ENCODE assay signal across 8 mouse cellular contexts in genomic region chr3:87982836-87983601, GRCm38 (mm10). TPM values are rescaled to one million over a fixed set of nuclear protein-coding genes. Genes with fewer than 3 reads are reported as not detected.
DNase-seq lines count a peak whose midpoint lies in the region; ATAC-seq and TF ChIP-seq lines count a peak whose summit lies in the region.

No protein-coding gene starts in this region.

- no peaks in the 10 kb centered on the region for H3K9me3 ChIP-seq in CH12.LX (replicated peaks; ENCODE audit: low read length)
- no peaks in the 10 kb centered on the region; the same call in 1 of the 2 replicates for H3K9me3 ChIP-seq in heart, embryonic 10.5 days
- no peaks in the 10 kb centered on the region for H3K9me3 ChIP-seq in kidney, embryonic 14.5 days (ENCODE audit: control insufficient read depth, low read length)

- H3K36me3 ChIP-seq in CH12.LX (replicated peaks in 1 of 2; ENCODE audit: control insufficient read depth in 1 of 2, insufficient read depth in 1 of 2, low read length in 1 of 2), result no peaks in the 10 kb centered on the region
- peaks cover 6% of the 10 kb centered on the region for H3K36me3 ChIP-seq in heart, embryonic 10.5 days
- H3K36me3 ChIP-seq in kidney, embryonic 14.5 days (ENCODE audit: control insufficient read depth, insufficient read depth, low read length), result peaks cover under 1% of the 10 kb centered on the region; the same call in 1 of the 2 replicates

- no peak for TF ChIP-seq CTCF in CH12.LX (conservative IDR thresholded peaks at IDR 0.05 in 1 of 2, IDR thresholded peaks at IDR 0.05 in 1 of 2; ENCODE audit: low read depth in 2 of 2, low read length in 2 of 2)
- no peak for TF ChIP-seq CTCF in cortical plate, adult 2 months (IDR thresholded peaks at IDR 0.05; ENCODE audit: extremely low read depth, insufficient read depth, low read length)

- no peaks in the 10 kb centered on the region for H3K79me2 ChIP-seq in CH12.LX (replicated peaks; ENCODE audit: control insufficient read depth, extremely low read depth, insufficient read depth, poor library complexity, severe bottlenecking)

- peaks cover 22 to 87% of the 10 kb centered on the region in 2 experiments for H3K4me1 ChIP-seq in CH12.LX (ENCODE audit: control insufficient read depth in 1 of 2, insufficient read depth in 2 of 2)
- H3K4me1 ChIP-seq in cortical plate, adult 2 months (ENCODE audit: control insufficient read depth, insufficient read depth, low read length), result no peaks in the 10 kb centered on the region
- peaks cover 100% of the 10 kb centered on the region for H3K4me1 ChIP-seq in heart, embryonic 10.5 days
- H3K4me1 ChIP-seq in kidney, embryonic 14.5 days (ENCODE audit: control insufficient read depth, insufficient read depth, low read length), result peaks cover 79% of the 10 kb centered on the region

- TF ChIP-seq EP300 in CH12.LX (IDR thresholded peaks at IDR 0.05; ENCODE audit: low read length), result no peak

- TF ChIP-seq POLR2A in CH12.LX (IDR thresholded peaks at IDR 0.05; ENCODE audit: low read depth, low read length), result no peak
- no peak for TF ChIP-seq POLR2A in cortical plate, adult 2 months (IDR thresholded peaks at IDR 0.05; ENCODE audit: extremely low read depth, insufficient read depth, low read length)

- in situ Hi-C loops in CH12.LX (cut with MboI; ENCODE audit: low pct_ligation_motif_present, low pct_unique_long_range_greater_than_20kb, low sequenced_read_pairs), result no loop called here

- H3K9ac ChIP-seq in CH12.LX (ENCODE audit: insufficient read depth, low read depth), result peak overlapping the region; percentile 18
- peak overlapping the region; percentile 54 for H3K9ac ChIP-seq in kidney, embryonic 14.5 days (ENCODE audit: low read depth, low read length)

- H3K27ac ChIP-seq in CH12.LX (ENCODE audit: insufficient read depth, low read depth), result no peak overlapping the region
- H3K27ac ChIP-seq in cortical plate, adult 2 months (ENCODE audit: insufficient read depth, low read length), result peak overlapping the region; percentile 80; the same call in 1 of the 2 replicates
- peak overlapping the region; percentile 93 for H3K27ac ChIP-seq in heart, embryonic 10.5 days
- peak overlapping the region; percentile 95 for H3K27ac ChIP-seq in kidney, embryonic 14.5 days (ENCODE audit: low read depth, low read length)

- DNase-seq in CH12.LX (ENCODE audit: extremely low read depth), result peak; percentile 57
- DNase-seq in heart, embryonic 10.5 days (ENCODE audit: low spot score), result no peak
- DNase-seq in lung, postnatal 10 days, result peak; percentile 90
- DNase-seq in yolk sac, embryonic 10.5 days (ENCODE audit: low spot score), result peak; percentile 41
- DNase-seq in cerebellum, adult 11 months, result no peak
- no peak for DNase-seq in right cerebral cortex, postnatal 4 days

- H3K4me2 ChIP-seq in CH12.LX (ENCODE audit: insufficient read depth, low read depth, poor library complexity, severe bottlenecking), result peak overlapping the region; percentile 35; the same call in 1 of the 2 replicates
- H3K4me2 ChIP-seq in kidney, embryonic 14.5 days (replicated peaks; ENCODE audit: low read depth, low read length), result peak overlapping the region; percentile 32

- peaks cover 14% of the 10 kb centered on the region for H3K27me3 ChIP-seq in CH12.LX (replicated peaks)
- H3K27me3 ChIP-seq in heart, embryonic 10.5 days (ENCODE audit: insufficient read depth, poor library complexity, severe bottlenecking), result no peaks in the 10 kb centered on the region
- H3K27me3 ChIP-seq in kidney, embryonic 14.5 days (ENCODE audit: control insufficient read depth, insufficient read depth, low read length), result no peaks in the 10 kb centered on the region

- no peak for TF ChIP-seq RAD21 in CH12.LX (IDR thresholded peaks at IDR 0.05; ENCODE audit: low read depth, low read length)

- H3K4me3 ChIP-seq in CH12.LX (replicated peaks in 1 of 3; ENCODE audit: low read depth in 2 of 3, low read length in 2 of 3, poor library complexity in 1 of 3), result peak overlapping the region in 1 of 3 experiments; percentile 25
- H3K4me3 ChIP-seq in cortical plate, adult 2 months (ENCODE audit: insufficient read depth, low read length), result no peak overlapping the region
- H3K4me3 ChIP-seq in heart, embryonic 10.5 days, result peak overlapping the region; percentile 44
- 0 out of 2 replicates have a peak overlapping the region, but pooled peaks have one; percentile 10 for H3K4me3 ChIP-seq in kidney, embryonic 14.5 days (ENCODE audit: low read length)

- peak; percentile 51 for ATAC-seq in kidney, embryonic 14.5 days (ENCODE audit: low FRiP score, low TSS enrichment)

- WGBS in heart, embryonic 10.5 days, result 6% methylated on average over 13 of the region's 13 CpGs
- WGBS in kidney, embryonic 14.5 days, result 5% methylated on average over 13 of the region's 13 CpGs

- dilution Hi-C loops in CH12.LX (cut with MboI; ENCODE audit: extremely low pct_ligation_motif_present, extremely low pct_unique_long_range_greater_than_20kb, low sequenced_read_pairs), result no loop called here

TF ChIP-seq in CH12.LX, 34 proteins besides CTCF, POLR2A, EP300 and RAD21 (continues in another document):
- TF ChIP-seq MAZ (IDR thresholded peaks at IDR 0.05; ENCODE audit: low read depth, low read length), result 0 out of 2 replicates have a peak, but pooled peaks have one; percentile 21
- TF ChIP-seq MAX (IDR thresholded peaks at IDR 0.05; ENCODE audit: low read length), result no peak
- TF ChIP-seq JUND (conservative IDR thresholded peaks at IDR 0.05; ENCODE audit: low read depth, low read length), result no peak
- TF ChIP-seq TCF12 (IDR thresholded peaks at IDR 0.05; ENCODE audit: low read depth, low read length), result no peak
- no peak for TF ChIP-seq ZMIZ1 (IDR thresholded peaks at IDR 0.05; ENCODE audit: low read depth, low read length)
- no peak for TF ChIP-seq IRF4 (IDR thresholded peaks at IDR 0.05; ENCODE audit: low read depth, low read length)
- TF ChIP-seq KAT2A (IDR thresholded peaks at IDR 0.05; ENCODE audit: insufficient replicate concordance, low read length), result no peak
- TF ChIP-seq GABPA (IDR thresholded peaks at IDR 0.05; ENCODE audit: insufficient replicate concordance, low read depth, low read length), result no peak
- TF ChIP-seq POLR2AphosphoS2 (IDR thresholded peaks at IDR 0.05; ENCODE audit: low read depth, low read length), result no peak
- no peak for TF ChIP-seq SMC3 (IDR thresholded peaks at IDR 0.05; ENCODE audit: low read depth, low read length)
- TF ChIP-seq MXI1 (IDR thresholded peaks at IDR 0.05; ENCODE audit: low read depth, low read length), result 0 out of 2 replicates have a peak, but pooled peaks have one; percentile 14
- TF ChIP-seq SIN3A (IDR thresholded peaks at IDR 0.05; ENCODE audit: low read length), result no peak
- TF ChIP-seq PAX5 (IDR thresholded peaks at IDR 0.05; ENCODE audit: low read length), result no peak
- no peak for TF ChIP-seq NRF1 (IDR thresholded peaks at IDR 0.05; ENCODE audit: low read depth, low read length)
- TF ChIP-seq JUN (IDR thresholded peaks at IDR 0.05; ENCODE audit: insufficient read depth, low read depth, low read length), result no peak
- no peak for TF ChIP-seq ZNF384 (IDR thresholded peaks at IDR 0.05; ENCODE audit: low read depth, low read length)
- TF ChIP-seq UBTF (IDR thresholded peaks at IDR 0.05; ENCODE audit: low read depth, low read length), result no peak
- peak; percentile 52; the same call in 1 of the 2 replicates for TF ChIP-seq ETS1 (conservative IDR thresholded peaks at IDR 0.05; ENCODE audit: low read depth, low read length)
- TF ChIP-seq ELF1 (IDR thresholded peaks at IDR 0.05; ENCODE audit: low read depth, low read length), result peak; percentile 43; the same call in 1 of the 2 replicates
- TF ChIP-seq HCFC1 (IDR thresholded peaks at IDR 0.05; ENCODE audit: low read depth, low read length), result no peak
- TF ChIP-seq MYC (IDR thresholded peaks at IDR 0.05; ENCODE audit: low read depth, low read length), result no peak

RNA-seq across cellular contexts. Expression of gene Nes, which starts 12.1 kb away (rescaled TPM):
- total RNA-seq in CH12.LX (2012; rRNA removed) (0.04 TPM in 2 replicates), CH12.LX (2014; rRNA removed) (0.04 TPM in 1 of 2 replicates, not detected in the other)
- 0.04 TPM in 2 replicates for polyA plus RNA-seq in CH12.LX (2012; ENCODE audit: insufficient read length, low read depth)
- 3.1 and 3.6 TPM in 2 replicates for polyA plus RNA-seq in cortical plate, adult 2 months (2012; rRNA removed)
- polyA plus RNA-seq in heart, embryonic 10.5 days (2016; fragmentation: Nextera tagmentation; extraction: Ambion mirVana), result 25.0 and 28.8 TPM in 2 replicates
- polyA plus RNA-seq in kidney, embryonic 14.5 days (2014; fragmentation: Nextera tagmentation; extraction: Ambion mirVana), result 14.8 and 26.1 TPM in 2 replicates

RNA-seq across cellular contexts. Expression of gene Bcan, which starts 17.0 kb away (rescaled TPM):
- total RNA-seq in CH12.LX (2012; rRNA removed), result 0.04 TPM in 1 of 2 replicates, not detected in the other
- total RNA-seq in CH12.LX (2014; rRNA removed), result not detected in 2 replicates
- not detected in 2 replicates for polyA plus RNA-seq in CH12.LX (2012; ENCODE audit: insufficient read length, low read depth)
- polyA plus RNA-seq in cortical plate, adult 2 months (2012; rRNA removed), result 378 and 380 TPM in 2 replicates
- polyA plus RNA-seq in heart, embryonic 10.5 days (2016; fragmentation: Nextera tagmentation; extraction: Ambion mirVana), result 0.05 TPM in 1 of 2 replicates, not detected in the other
- not detected in 2 replicates for polyA plus RNA-seq in kidney, embryonic 14.5 days (2014; fragmentation: Nextera tagmentation; extraction: Ambion mirVana)

RNA-seq across cellular contexts. Expression of gene Crabp2, which starts 34.6 kb away (rescaled TPM):
- total RNA-seq in CH12.LX (2012; rRNA removed) (0.38 TPM in 2 replicates), CH12.LX (2014; rRNA removed) (0.27 TPM in 1 of 2 replicates, not detected in the other)
- polyA plus RNA-seq in CH12.LX (2012; ENCODE audit: insufficient read length, low read depth), result 0.97 and 1.0 TPM in 2 replicates
- 5.2 and 6.2 TPM in 2 replicates for polyA plus RNA-seq in cortical plate, adult 2 months (2012; rRNA removed)
- 35.8 and 126 TPM in 2 replicates for polyA plus RNA-seq in heart, embryonic 10.5 days (2016; fragmentation: Nextera tagmentation; extraction: Ambion mirVana)
- polyA plus RNA-seq in kidney, embryonic 14.5 days (2014; fragmentation: Nextera tagmentation; extraction: Ambion mirVana), result 113 and 169 TPM in 2 replicates

RNA-seq across cellular contexts. Expression of gene Hapln2, which starts 44.4 kb away (rescaled TPM):
- total RNA-seq in CH12.LX (2012; rRNA removed) (not detected in 2 replicates), CH12.LX (2014; rRNA removed) (not detected in 2 replicates)
- not detected in 2 replicates for polyA plus RNA-seq in CH12.LX (2012; ENCODE audit: insufficient read length, low read depth)
- 38.5 and 52.4 TPM in 2 replicates for polyA plus RNA-seq in cortical plate, adult 2 months (2012; rRNA removed)
- 0.07 and 0.08 TPM in 2 replicates for polyA plus RNA-seq in heart, embryonic 10.5 days (2016; fragmentation: Nextera tagmentation; extraction: Ambion mirVana)
- polyA plus RNA-seq in kidney, embryonic 14.5 days (2014; fragmentation: Nextera tagmentation; extraction: Ambion mirVana), result not detected in 2 replicates

RNA-seq across cellular contexts. Expression of gene Rrnad1, which starts 52.5 kb away (rescaled TPM):
- total RNA-seq in CH12.LX (2012; rRNA removed) (11.4 and 12.3 TPM in 2 replicates), CH12.LX (2014; rRNA removed) (7.3 and 8.0 TPM in 2 replicates)
- 11.7 and 12.5 TPM in 2 replicates for polyA plus RNA-seq in CH12.LX (2012; ENCODE audit: insufficient read length, low read depth)
- polyA plus RNA-seq in cortical plate, adult 2 months (2012; rRNA removed), result 45.0 and 48.7 TPM in 2 replicates
- 16.8 and 21.0 TPM in 2 replicates for polyA plus RNA-seq in heart, embryonic 10.5 days (2016; fragmentation: Nextera tagmentation; extraction: Ambion mirVana)
- polyA plus RNA-seq in kidney, embryonic 14.5 days (2014; fragmentation: Nextera tagmentation; extraction: Ambion mirVana), result 19.3 and 21.6 TPM in 2 replicates

Comparison
In these comparisons a context has a peak if more than half of its experiments do, and no peak if none do; other contexts are left out.
1. DNase-seq: peak in CH12.LX (single experiment), lung, postnatal 10 days (single experiment) and yolk sac, embryonic 10.5 days (single experiment); none in heart, embryonic 10.5 days (single experiment), cerebellum, adult 11 months (single experiment) and right cerebral cortex, postnatal 4 days (single experiment).
2. RNA of gene Bcan, which starts 17.0 kb away (polyA plus RNA-seq): 378 to 380 TPM in cortical plate, adult 2 months; 0.05 TPM in heart, embryonic 10.5 days, not detected in CH12.LX and not detected in kidney, embryonic 14.5 days; every median in the first group is over 100 times any median in the second.